Mouse (Mus musculus) heart, adult 2 months (tissue): ENCODE results near the gene Ldlr. TPM values are rescaled to one million over a fixed set of nuclear protein-coding genes. Genes with fewer than 3 reads are reported as not detected.

Source experiments
- DNase-seq, 2 experiments: peaks; one replicate each; pipeline ENCODE4 v3.0.0; 2021
- H3K27ac ChIP-seq: fragments of 200-600 bp; 2 replicates; pipeline ENCODE4 v1.8.1; 2022
- H3K27me3 ChIP-seq: fragments of 200-500 bp; 2 replicates; pipeline ENCODE4 v1.6.1; 2012; ENCODE audit warnings: mild to moderate bottlenecking, low read length, inconsistent platforms, mixed read lengths; ENCODE audit not compliant: control insufficient read depth, insufficient read depth
- H3K36me3 ChIP-seq: fragments of 200-500 bp; 2 replicates; pipeline ENCODE4 v1.6.1; 2012; ENCODE audit warnings: low read length, inconsistent platforms; ENCODE audit not compliant: control insufficient read depth, insufficient read depth
- H3K4me1 ChIP-seq: fragments of 200-500 bp; 2 replicates; pipeline ENCODE4 v1.6.1; 2011; ENCODE audit warnings: low read length; ENCODE audit not compliant: control insufficient read depth, insufficient read depth
- H3K4me3 ChIP-seq: fragments of 200-600 bp; 2 replicates; pipeline ENCODE4 v1.8.1; 2022
- H3K79me2 ChIP-seq: fragments of 200-500 bp; replicated peaks from 2 replicates; pipeline ENCODE4 v1.6.1; 2012; ENCODE audit warnings: mild to moderate bottlenecking, inconsistent platforms, low read length, moderate library complexity, mixed read lengths; ENCODE audit not compliant: control insufficient read depth, insufficient read depth
- H3K9ac ChIP-seq: fragments of 200-500 bp; 2 replicates; pipeline ENCODE4 v1.6.1; 2012; ENCODE audit warnings: low read depth, mild to moderate bottlenecking, control low read depth, inconsistent platforms, low read length, mixed read lengths
- CTCF ChIP-seq: fragments of 200-600 bp; IDR thresholded peaks from 2 replicates; pipeline ENCODE4 v1.8.1; 2022; ENCODE audit warnings: antibody characterized with exemption, mild to moderate bottlenecking, moderate library complexity
- EP300 ChIP-seq: fragments of 200-500 bp; IDR thresholded peaks from 2 replicates; pipeline ENCODE4 v1.6.1; 2011; ENCODE audit warnings: low read depth, low read length, control low read depth; ENCODE audit not compliant: insufficient read depth
- POLR2A ChIP-seq: fragments of 200-500 bp; IDR thresholded peaks from 2 replicates; pipeline ENCODE4 v1.6.1; 2011; ENCODE audit warnings: mild to moderate bottlenecking, low read depth, low read length, control low read depth; ENCODE audit not compliant: insufficient read depth
- WGBS: fragments of 180-500 bp; shearing (Covaris S2); methylation state at CpG from one replicate; pipeline ENCODE4 v1.1.7; 2018; 5-methylcytosine and 5-hydroxymethylcytosine counted together
- intact Hi-C: fragments of 180-260 bp; cut with DNase I; formaldehyde crosslinking; loops from one replicate; pipeline ENCODE4 v1.15.1; 2025
- polyA plus RNA-seq: library from polyadenylated mRNA; depleted of rRNA; stranded (reverse); fragments of >200 nt; gene quantifications from 2 replicates; pipeline ENCODE4 v1.2.3, GENCODE M21; 2012
- total RNA-seq, 2 experiments: library from RNA; stranded (reverse); gene quantifications; 2 replicates each; pipeline ENCODE4 v1.2.3; 2021

Gene Ldlr
- total and polyA plus RNA-seq, 3 experiments = 3.4 to 7.2 (median 4.2) TPM

DNA sequence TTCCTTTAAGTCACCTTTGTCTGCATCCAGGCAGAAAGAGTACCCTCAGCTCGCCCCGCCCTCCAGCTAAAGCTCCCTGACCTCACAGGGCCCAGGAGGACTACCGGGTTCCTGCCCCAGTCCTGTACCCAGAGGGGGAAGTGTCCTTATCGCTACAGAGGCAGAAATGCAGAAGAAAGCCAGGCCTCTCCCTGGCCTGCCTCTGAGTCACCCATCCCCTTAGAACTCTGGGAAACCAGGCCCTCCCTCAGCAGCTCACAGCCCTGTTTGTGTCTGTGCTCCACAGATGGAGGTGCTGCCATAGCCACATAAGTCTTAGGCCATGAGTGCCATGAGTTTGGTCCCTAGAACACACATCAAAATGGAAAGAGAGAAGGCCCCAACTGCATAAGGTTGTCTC lies 8.0 kb upstream of the Ldlr start:
- DNase-seq = peak; percentile 36 to 61
- TF ChIP-seq CTCF (no peak), POLR2A (no peak), EP300 (no peak)
- H3K36me3 ChIP-seq = no peaks in the 10 kb centered on the region
- H3K27ac ChIP-seq = no peak overlapping the region
- H3K27me3 ChIP-seq = no peaks in the 10 kb centered on the region
- WGBS = 33% methylated on average over 4 of the region's 4 CpGs
- no peaks in the 10 kb centered on the region for H3K79me2 ChIP-seq
- no peak overlapping the region for H3K4me3 ChIP-seq
- intact Hi-C loops = no loop called here
- H3K9ac ChIP-seq = no peak overlapping the region
- no peaks in the 10 kb centered on the region for H3K4me1 ChIP-seq

DNA sequence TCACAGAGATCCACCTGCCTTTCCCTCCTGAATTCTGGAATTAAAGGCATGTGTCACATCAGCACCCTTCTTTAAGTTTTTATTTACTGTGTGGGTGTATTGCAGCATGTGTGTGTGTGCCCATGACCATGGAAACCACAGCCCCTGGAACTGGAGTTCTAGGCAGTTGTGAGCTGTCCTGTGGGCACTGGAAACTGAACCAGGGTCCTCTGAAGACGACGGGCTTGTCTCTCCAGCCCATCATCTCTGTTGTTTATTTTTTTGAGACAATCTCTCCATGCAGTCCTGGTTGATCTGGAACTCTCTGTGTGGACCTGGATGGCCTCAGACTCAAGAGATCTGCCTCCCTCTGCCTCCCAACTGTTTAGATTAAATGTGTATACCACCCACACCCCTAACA lies 6.3 kb upstream of the Ldlr start:
- Histone ChIP-seq H3K9ac (no peak overlapping the region), H3K27ac (no peak overlapping the region), H3K79me2 (no peaks in the 10 kb centered on the region), H3K4me3 (no peak overlapping the region), H3K27me3 (no peaks in the 10 kb centered on the region), H3K36me3 (no peaks in the 10 kb centered on the region), H3K4me1 (no peaks in the 10 kb centered on the region; the same call in 1 of the 2 replicates)
- intact Hi-C loops = no loop called here
- WGBS = 57% methylated on average over 2 of the region's 2 CpGs
- TF ChIP-seq POLR2A = no peak
- TF ChIP-seq EP300 = no peak
- TF ChIP-seq CTCF = no peak
- no peak for DNase-seq

DNA sequence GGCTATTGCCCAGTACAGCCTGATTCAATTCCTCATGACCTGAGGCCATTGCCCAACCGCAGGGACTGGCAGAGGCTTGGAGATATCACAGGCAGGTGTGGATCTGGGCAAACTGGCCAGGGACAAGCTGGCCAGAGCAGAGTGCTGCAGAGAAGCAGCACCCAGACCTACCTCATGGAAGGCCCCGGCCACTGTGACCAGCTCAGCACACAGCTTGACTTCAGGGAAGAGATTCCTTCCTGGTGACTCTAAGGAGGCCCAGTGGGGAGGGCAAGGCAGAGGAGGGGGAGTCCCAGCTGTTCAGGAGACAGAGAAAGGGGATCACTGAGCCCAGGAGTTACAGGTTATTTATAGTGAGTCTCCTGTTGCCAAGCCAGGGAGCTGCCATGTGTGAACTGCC lies 2.2 kb upstream of the Ldlr start:
- 64% methylated on average over 2 of the region's 2 CpGs for WGBS
- H3K27ac ChIP-seq = peak overlapping the region; percentile 45

DNA sequence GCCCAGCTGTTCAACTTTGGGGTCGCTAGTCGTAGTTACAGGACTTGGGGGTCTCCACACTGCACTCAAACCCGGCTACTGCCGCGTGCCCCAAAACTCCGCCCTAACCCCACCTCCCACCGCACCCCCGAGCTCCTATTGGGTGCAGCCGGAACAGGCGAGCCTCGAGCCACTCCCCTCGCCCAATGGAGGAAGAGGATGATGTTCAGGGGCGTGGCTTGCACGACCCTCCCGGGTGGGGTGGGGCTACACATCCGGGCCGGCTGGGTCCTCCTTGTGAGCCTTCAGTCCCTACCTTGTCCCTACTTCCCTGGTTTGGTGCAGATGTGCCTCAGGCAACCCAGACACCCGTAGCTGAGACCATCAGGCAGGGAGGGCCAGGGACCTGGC lies 859 bp downstream of the Ldlr start:
- Histone ChIP-seq H3K79me2 (no peaks in the 10 kb centered on the region), H3K27me3 (no peaks in the 10 kb centered on the region), H3K4me3 (peak overlapping the region; percentile 67), H3K9ac (peak overlapping the region; percentile 65), H3K27ac (peak overlapping the region; percentile 74), H3K4me1 (peaks cover 3% of the 10 kb centered on the region), H3K36me3 (no peaks in the 10 kb centered on the region)
- 2% methylated on average over 18 of the region's 18 CpGs for WGBS
- intact Hi-C loops = no loop called here
- TF ChIP-seq EP300 (no peak), CTCF (no peak), POLR2A (peak; percentile 45; the same call in 1 of the 2 replicates)
- DNase-seq = peak; percentile 88 to 91

More for the DNA sequence above, 2.2 kb upstream of the Ldlr start:
- Histone ChIP-seq H3K4me3 (no peak overlapping the region), H3K4me1 (peaks cover 3% of the 10 kb centered on the region), H3K9ac (no peak overlapping the region), H3K79me2 (no peaks in the 10 kb centered on the region), H3K27me3 (no peaks in the 10 kb centered on the region), H3K36me3 (no peaks in the 10 kb centered on the region)
- no peak for TF ChIP-seq POLR2A
- no peak for TF ChIP-seq CTCF
- peak; percentile 40; the same call in 1 of the 2 replicates for TF ChIP-seq EP300
- intact Hi-C loops = no loop called here
- peak in 1 of 2 experiments; percentile 56 for DNase-seq

DNA sequence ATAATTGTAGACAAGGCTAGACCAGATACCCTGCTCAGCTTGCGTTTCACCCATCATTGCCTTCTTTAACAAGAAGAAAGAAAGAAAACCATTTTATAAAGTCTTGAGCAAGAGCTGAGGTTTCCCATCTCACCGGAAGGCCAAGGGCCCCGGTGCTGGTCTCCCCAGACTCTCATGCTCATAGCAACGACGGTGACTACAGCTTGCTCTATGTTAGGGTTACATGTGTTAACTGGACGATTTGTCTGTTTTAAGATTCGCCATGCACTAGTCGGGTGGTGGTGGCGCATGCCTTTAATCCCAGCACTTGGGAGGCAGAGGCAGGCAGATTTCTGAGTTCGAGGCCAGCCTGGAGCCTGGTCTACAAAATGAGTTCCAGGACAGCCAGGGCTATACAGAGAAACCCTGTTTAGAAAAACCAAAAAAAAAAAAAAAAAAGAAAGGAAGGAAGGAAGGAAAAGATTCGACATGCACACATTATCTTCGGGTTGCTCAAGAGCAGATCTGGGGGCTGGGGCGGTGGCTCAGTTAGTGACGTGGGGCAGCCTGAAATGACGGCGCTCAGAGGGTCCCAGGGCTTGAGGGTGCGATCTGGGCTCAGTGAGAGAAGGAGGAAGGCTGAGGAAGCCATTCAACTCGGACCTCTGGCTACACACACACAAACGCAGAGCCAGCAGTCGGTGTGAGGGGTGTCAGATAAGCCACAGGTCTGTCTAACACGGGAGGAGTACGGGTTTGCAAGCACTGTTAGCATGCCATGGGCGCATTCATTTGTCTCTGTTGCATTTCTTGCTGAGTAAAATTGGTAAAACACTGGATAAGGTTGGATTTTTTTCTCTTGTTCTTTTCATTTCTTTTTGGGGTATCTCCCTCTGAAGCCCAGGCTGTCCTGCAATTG lies 2.2 kb downstream of the Ldlr start:
- DNase-seq = no peak
- no peak overlapping the region for H3K9ac ChIP-seq
- 64% methylated on average over 23 of the region's 23 CpGs for WGBS
- H3K27ac ChIP-seq = no peak overlapping the region
- TF ChIP-seq POLR2A = no peak
- TF ChIP-seq CTCF = no peak
- no peak for TF ChIP-seq EP300
- intact Hi-C loops = no loop called here
- H3K27me3 ChIP-seq = no peaks in the 10 kb centered on the region
- no peaks in the 10 kb centered on the region for H3K36me3 ChIP-seq
- no peak overlapping the region for H3K4me3 ChIP-seq
- peaks cover 5% of the 10 kb centered on the region for H3K4me1 ChIP-seq
- H3K79me2 ChIP-seq = no peaks in the 10 kb centered on the region

DNA sequence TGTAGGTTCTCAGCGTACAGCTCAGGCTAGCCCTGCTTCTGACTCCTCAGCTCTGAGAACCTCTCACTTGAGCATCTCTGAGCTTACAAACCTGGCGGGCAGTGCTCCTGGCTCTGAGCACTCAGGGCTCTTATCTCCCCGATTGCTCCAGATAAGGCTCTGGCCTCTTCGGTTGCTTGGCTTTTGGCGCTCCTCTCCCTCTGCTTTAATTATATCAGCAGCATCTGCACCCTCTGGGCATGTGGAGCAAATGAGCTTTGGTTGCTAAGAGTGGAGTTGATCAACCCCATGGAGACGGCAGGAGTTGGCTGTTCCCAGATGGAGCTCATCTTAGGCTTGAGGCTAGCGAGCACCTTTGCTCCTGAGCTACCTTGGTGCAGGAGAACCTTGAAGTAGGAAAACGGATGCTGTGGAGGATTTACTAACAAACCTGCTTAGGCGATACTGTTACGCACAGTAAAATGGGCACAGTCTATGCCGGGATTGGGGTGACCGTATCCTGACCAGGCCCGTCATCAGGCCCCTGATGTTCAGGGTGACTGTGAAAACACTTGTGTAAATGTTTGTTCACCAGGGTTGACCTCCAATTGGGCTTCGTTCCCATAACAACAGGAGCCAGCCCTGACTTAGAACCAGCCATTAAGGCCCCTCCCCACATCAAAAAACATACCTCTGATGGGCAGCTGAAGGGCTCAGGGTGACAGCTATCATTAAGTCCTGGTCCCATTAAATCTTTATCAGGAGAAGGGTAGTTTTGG lies 3.1 kb downstream of the Ldlr start:
- Histone ChIP-seq H3K27me3 (no peaks in the 10 kb centered on the region), H3K79me2 (no peaks in the 10 kb centered on the region), H3K4me1 (peaks cover 5% of the 10 kb centered on the region), H3K27ac (no peak overlapping the region), H3K4me3 (no peak overlapping the region), H3K9ac (no peak overlapping the region), H3K36me3 (no peaks in the 10 kb centered on the region)
- intact Hi-C loops = no loop called here
- DNase-seq = no peak
- WGBS = 85% methylated on average over 14 of the region's 14 CpGs
- TF ChIP-seq CTCF = no peak
- TF ChIP-seq EP300 = no peak
- TF ChIP-seq POLR2A = no peak
